Mouse (Mus musculus): ENCODE data around the gene Rps4x.

GRCm38 (mm10) chrX:102166986-102167385 lies 22.2 kb downstream of the Rps4x start:
- TF ChIP-seq GATA1 (IDR thresholded peaks at IDR 0.05; ENCODE audit: low read length): no peak
- no peak for TF ChIP-seq TAL1 (IDR thresholded peaks at IDR 0.05; ENCODE audit: low read length)

Measured in erythroblast, embryonic 14.5 days (primary cell).